Mouse (Mus musculus) kidney, postnatal 10 days (tissue): ENCODE measurements around the gene Sgms1.

ENCODE experiments used
- DNase-seq: peaks from one replicate; pipeline ENCODE4 v3.0.0; 2021; ENCODE audit warnings: mixed read lengths

Sgms1 gene

GRCm38 (mm10) chr19:32291130-32291529, 98.4 kb downstream of the Sgms1 start:
- no peak for DNase-seq

GRCm38 (mm10) chr19:32288895-32289294, 100.6 kb downstream of the Sgms1 start:
- no peak for DNase-seq

- DNase-seq = no peak
Measured at GRCm38 (mm10) chr19:32287839-32288238, 101.7 kb downstream of the Sgms1 start.

- no peak for DNase-seq
Measured at GRCm38 (mm10) chr19:32285455-32285831, 104.1 kb downstream of the Sgms1 start.

- DNase-seq = no peak
Measured at GRCm38 (mm10) chr19:32284681-32285454, 104.6 kb downstream of the Sgms1 start.

- peak; percentile 45 for DNase-seq
Measured at GRCm38 (mm10) chr19:32281917-32282316, 107.6 kb downstream of the Sgms1 start.

GRCm38 (mm10) chr19:32280380-32280779, 109.1 kb downstream of the Sgms1 start:
- no peak for DNase-seq

- DNase-seq = no peak
Measured at GRCm38 (mm10) chr19:32279400-32279799, 110.1 kb downstream of the Sgms1 start.

GRCm38 (mm10) chr19:32277869-32278268, 111.6 kb downstream of the Sgms1 start:
- no peak for DNase-seq

GRCm38 (mm10) chr19:32277287-32277686, 112.2 kb downstream of the Sgms1 start:
- no peak for DNase-seq

GRCm38 (mm10) chr19:32276817-32277216, 112.7 kb downstream of the Sgms1 start:
- DNase-seq = peak; percentile 53

GRCm38 (mm10) chr19:32276263-32276662, 113.3 kb downstream of the Sgms1 start:
- peak; percentile 43 for DNase-seq

- DNase-seq = no peak
Measured at GRCm38 (mm10) chr19:32275068-32275925, 114.2 kb downstream of the Sgms1 start.

- no peak for DNase-seq
Measured at GRCm38 (mm10) chr19:32274145-32274544, 115.4 kb downstream of the Sgms1 start.

- no peak for DNase-seq
Measured at GRCm38 (mm10) chr19:32273714-32274113, 115.8 kb downstream of the Sgms1 start.

- no peak for DNase-seq
Measured at GRCm38 (mm10) chr19:32272475-32273260, 116.8 kb downstream of the Sgms1 start.

- DNase-seq = no peak
Measured at GRCm38 (mm10) chr19:32271455-32272200, 117.9 kb downstream of the Sgms1 start.

GRCm38 (mm10) chr19:32269844-32270176, 119.7 kb downstream of the Sgms1 start:
- no peak for DNase-seq

- DNase-seq = no peak
Measured at GRCm38 (mm10) chr19:32269141-32269843, 120.2 kb downstream of the Sgms1 start.

- DNase-seq = no peak
Measured at GRCm38 (mm10) chr19:32268562-32268961, 121.0 kb downstream of the Sgms1 start.

- no peak for DNase-seq
Measured at GRCm38 (mm10) chr19:32266385-32267252, 122.9 kb downstream of the Sgms1 start.
